In the genomic region with DNA sequence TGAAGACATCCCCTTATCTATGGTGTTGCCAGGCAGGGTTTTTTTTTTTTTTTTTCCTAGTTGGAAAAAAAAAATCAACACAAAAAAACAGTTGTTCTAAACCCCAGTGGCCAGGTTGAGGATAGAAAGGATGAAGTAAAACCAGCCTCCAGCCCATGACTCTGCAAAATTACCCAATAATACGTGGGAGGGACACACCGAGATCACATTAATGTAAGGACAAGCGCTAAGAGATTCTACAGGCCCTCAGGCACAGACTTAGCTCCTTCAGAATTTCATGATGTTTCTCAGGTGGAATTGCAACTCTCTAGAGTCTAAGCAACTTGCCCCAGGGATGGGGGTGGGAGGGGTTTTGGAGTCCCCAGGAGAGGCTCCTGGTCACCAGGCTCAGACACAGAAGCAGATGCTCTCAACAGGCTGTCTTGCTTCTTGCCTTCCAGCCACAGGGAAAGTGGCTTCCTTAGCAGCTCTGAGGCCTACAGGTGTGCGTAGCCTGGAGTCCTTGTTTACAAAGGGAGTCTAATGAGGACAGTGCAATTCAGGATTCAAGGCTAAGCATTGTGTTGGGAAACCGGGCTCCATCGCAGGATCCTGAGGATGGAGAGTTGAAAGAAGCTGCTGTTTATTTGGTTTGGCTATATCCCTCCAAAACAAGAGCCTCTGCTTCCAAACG, we compare ENCODE assay signal across 23 mouse cellular contexts. TPM values are rescaled to one million over a fixed set of nuclear protein-coding genes. Genes with fewer than 3 reads are reported as not detected.
DNase-seq lines count a peak whose midpoint lies in the region; ATAC-seq and TF ChIP-seq lines count a peak whose summit lies in the region.
"Had no signal": no experiment of that assay in that cellular context is flagged by ENCODE, and none has a peak within 500 bp of the region (broad histone marks: within the 10 kb centered on the region; RNA-seq: fewer than 3 reads in every experiment).

No protein-coding gene starts in this region.

- TF ChIP-seq CTCF in layer of hippocampus, adult 2 months (conservative IDR thresholded peaks at IDR 0.05): no peak
- no peak for TF ChIP-seq CTCF in ES-Bruce4 (IDR thresholded peaks at IDR 0.05; ENCODE audit: low read depth, low read length)

- peak; percentile 54 for ATAC-seq in megakaryocyte, adult 5-6 weeks (ENCODE audit: poor library complexity, severe bottlenecking)
- ATAC-seq: intestine, embryonic 15.5 days had no signal

- 63% methylated on average over 7 of the region's 7 CpGs for WGBS in embryonic facial prominence, embryonic 10.5 days

- H3K9me3 ChIP-seq in ES-Bruce4 (replicated peaks; ENCODE audit: control insufficient read depth, insufficient read depth, low read length, poor library complexity, severe bottlenecking): no peaks in the 10 kb centered on the region
- no peaks in the 10 kb centered on the region for H3K9me3 ChIP-seq in embryonic facial prominence, embryonic 10.5 days
- H3K9me3 ChIP-seq: forebrain, embryonic 12.5 days; intestine, embryonic 15.5 days; limb, embryonic 15.5 days; neural tube, embryonic 12.5 days had no signal

- peak; percentile 92 for TF ChIP-seq EP300 in ES-Bruce4 (IDR thresholded peaks at IDR 0.05; ENCODE audit: insufficient read depth, low read depth, low read length)

- DNase-seq in layer of hippocampus, adult 2 months (ENCODE audit: low spot score in 2 of 2): no peak
- no peak for DNase-seq in layer of hippocampus, adult 18-20 months (ENCODE audit: low spot score in 2 of 2)
- DNase-seq in embryonic facial prominence, embryonic 10.5 days (ENCODE audit: low spot score): no peak
- no peak for DNase-seq in urinary bladder, postnatal 36 days (ENCODE audit: low spot score in 2 of 2)
- no peak for DNase-seq in ovary, adult 18-20 months (ENCODE audit: low spot score)
- DNase-seq: adrenal gland, postnatal 25 days; cerebellum, adult 9-10 months; kidney, adult 9 months; kidney, postnatal 36 days; layer of hippocampus, adult 9-11 months; lung, embryonic 14.5 days; retina, postnatal 1 day; right cerebral cortex, postnatal 25 days; spleen, adult 18-20 months; thymus, postnatal 25 days had no signal

- no peak for TF ChIP-seq POLR2A in ES-Bruce4 (IDR thresholded peaks at IDR 0.05; ENCODE audit: insufficient read depth, low read length)

- no peaks in the 10 kb centered on the region for H3K36me3 ChIP-seq in ES-Bruce4 (ENCODE audit: control insufficient read depth, insufficient read depth, low read length, poor library complexity, severe bottlenecking)
- peaks cover 38% of the 10 kb centered on the region for H3K36me3 ChIP-seq in embryonic facial prominence, embryonic 10.5 days (replicated peaks)
- H3K36me3 ChIP-seq: forebrain, embryonic 12.5 days had no signal

- H3K27ac ChIP-seq in layer of hippocampus, adult 2 months: peak overlapping the region; percentile 21; the same call in 1 of the 2 replicates
- H3K27ac ChIP-seq in ES-Bruce4 (ENCODE audit: insufficient read depth, low read length): 0 out of 2 replicates have a peak overlapping the region, but pooled peaks have one; percentile 28
- 0 out of 2 replicates have a peak overlapping the region, but pooled peaks have one; percentile 24 for H3K27ac ChIP-seq in embryonic facial prominence, embryonic 10.5 days (replicated peaks)
- H3K27ac ChIP-seq: intestine, embryonic 15.5 days; liver, embryonic 14.5 days; neural tube, embryonic 12.5 days had no signal

- peaks cover 4% of the 10 kb centered on the region for H3K4me1 ChIP-seq in ES-Bruce4 (ENCODE audit: control insufficient read depth, insufficient read depth, low read length)
- peaks cover 56% of the 10 kb centered on the region for H3K4me1 ChIP-seq in embryonic facial prominence, embryonic 10.5 days

- H3K4me3 ChIP-seq in layer of hippocampus, adult 2 months: no peak overlapping the region
- H3K4me3 ChIP-seq in ES-Bruce4 (ENCODE audit: low read depth, low read length): no peak overlapping the region
- H3K4me3 ChIP-seq in embryonic facial prominence, embryonic 10.5 days: no peak overlapping the region
- H3K4me3 ChIP-seq: forebrain, embryonic 12.5 days; intestine, embryonic 15.5 days; limb, embryonic 15.5 days; neural tube, embryonic 12.5 days had no signal

- H3K27me3 ChIP-seq in ES-Bruce4 (ENCODE audit: control insufficient read depth, insufficient read depth, low read length, poor library complexity, severe bottlenecking): no peaks in the 10 kb centered on the region
- H3K27me3 ChIP-seq in embryonic facial prominence, embryonic 10.5 days (replicated peaks; ENCODE audit: low read depth, poor library complexity, severe bottlenecking): peaks cover 34% of the 10 kb centered on the region
- H3K27me3 ChIP-seq: intestine, embryonic 15.5 days; limb, embryonic 15.5 days; neural tube, embryonic 12.5 days had no signal

- no peak overlapping the region for H3K9ac ChIP-seq in ES-Bruce4 (ENCODE audit: low read depth, poor library complexity, severe bottlenecking)
- H3K9ac ChIP-seq: forebrain, embryonic 12.5 days; hindbrain, embryonic 14.5 days; intestine, embryonic 15.5 days; limb, embryonic 15.5 days; liver, embryonic 14.5 days; lung, embryonic 14.5 days; neural tube, embryonic 12.5 days had no signal

RNA-seq across cellular contexts. Expression of gene Nrp2, which starts 49.7 kb away (rescaled TPM):
- total RNA-seq in layer of hippocampus, adult 2 months (2021): 10 to 100 TPM; 60.3 to 63.7 TPM
- total RNA-seq in layer of hippocampus, adult 18-20 months (2021): 10 to 100 TPM; 54.1 to 56.3 TPM
- polyA plus RNA-seq in ES-Bruce4 (2011; ENCODE audit: insufficient read depth, insufficient read length, low read depth, missing spikeins): 31.2 and 32.2 TPM in 2 replicates
- polyA plus RNA-seq in embryonic facial prominence, embryonic 10.5 days (2016; fragmentation: Nextera tagmentation; extraction: Ambion mirVana): 20.5 and 21.4 TPM in 2 replicates
- total RNA-seq in megakaryocyte, adult 5-6 weeks (2015): 3.5 and 3.9 TPM in 2 replicates
- 5.9 and 6.5 TPM in 2 replicates for total RNA-seq in megakaryocyte, adult 5-6 weeks (2017)

Comparison
In these comparisons a context has a peak if more than half of its experiments do, and no peak if none do; other contexts are left out.
1. RNA of gene Nrp2, which starts 49.7 kb away (total RNA-seq): 60.3 to 63.7 TPM in layer of hippocampus, adult 2 months and 54.1 to 56.3 TPM in layer of hippocampus, adult 18-20 months; 3.5 to 6.5 TPM in megakaryocyte, adult 5-6 weeks; every median in the first group is over 4 times any median in the second.
2. Peak in every context shown above with its lines, with median percentiles within 50 percentile points of each other: H3K27ac ChIP-seq.